Mouse (Mus musculus) hindbrain, embryonic 13.5 days (tissue): ENCODE measurements around the gene Bak1. TPM values are rescaled to one million over a fixed set of nuclear protein-coding genes. Genes with fewer than 3 reads are reported as not detected.

ENCODE experiments used
- ATAC-seq: fragments of 200-750 bp; cut with Nextera tagmentation; 2 replicates; pipeline ENCODE4 v1.8.0; 2017; ENCODE audit warnings: moderate TSS enrichment; ENCODE audit not compliant: low FRiP score
- H3K27ac ChIP-seq: fragments of 300-500 bp; sonication (generic); 2 replicates; pipeline ENCODE4 v1.5.1; 2015; ENCODE audit warnings: inconsistent platforms, mild to moderate bottlenecking, moderate library complexity
- H3K27me3 ChIP-seq: fragments of 300-500 bp; sonication (generic); 2 replicates; pipeline ENCODE4 v1.6.1; 2015; ENCODE audit warnings: mild to moderate bottlenecking, inconsistent platforms
- H3K36me3 ChIP-seq: fragments of 300-500 bp; sonication (generic); 2 replicates; pipeline ENCODE4 v1.6.1; 2015; ENCODE audit warnings: mild to moderate bottlenecking, inconsistent platforms
- H3K4me1 ChIP-seq: fragments of 300-500 bp; sonication (generic); replicated peaks from 2 replicates; pipeline ENCODE4 v1.6.1; 2015; ENCODE audit warnings: inconsistent platforms
- H3K4me2 ChIP-seq: fragments of 300-500 bp; sonication (generic); 2 replicates; pipeline ENCODE4 v1.6.1; 2015; ENCODE audit warnings: inconsistent platforms, mild to moderate bottlenecking, moderate library complexity
- H3K4me3 ChIP-seq: fragments of 300-500 bp; sonication (generic); 2 replicates; pipeline ENCODE4 v1.5.1; 2015; ENCODE audit warnings: mild to moderate bottlenecking, inconsistent platforms
- H3K9ac ChIP-seq: fragments of 300-500 bp; sonication (generic); 2 replicates; pipeline ENCODE4 v1.6.1; 2015; ENCODE audit warnings: mild to moderate bottlenecking, inconsistent platforms
- H3K9me3 ChIP-seq: fragments of 300-500 bp; sonication (generic); 2 replicates; pipeline ENCODE4 v1.6.1; 2016; ENCODE audit warnings: inconsistent platforms
- WGBS: fragments of 180-500 bp; shearing (Covaris S2); methylation state at CpG from one replicate; pipeline ENCODE4 v1.1.7; 2015; 5-methylcytosine and 5-hydroxymethylcytosine counted together
- polyA plus RNA-seq: library from polyadenylated mRNA; unstranded; fragments of >200 nt; fragmentation: Nextera tagmentation; extraction: Ambion mirVana; gene quantifications from 2 replicates; pipeline ENCODE4 v1.2.1, GENCODE M21; 2015

Bak1 gene
- polyA plus RNA-seq, 1 experiment from 2014 or later: 2.5 TPM

GRCm38 (mm10) chr17:27064195-27064594 is 35.4 kb upstream of the Bak1 start:
- H3K27me3 ChIP-seq: peaks cover 17% of the 10 kb centered on the region
- no peak overlapping the region for H3K4me2 ChIP-seq
- no peak for ATAC-seq
- H3K27ac ChIP-seq: no peak overlapping the region
- H3K4me1 ChIP-seq: peaks cover 9% of the 10 kb centered on the region
- WGBS: 77% methylated on average over 2 of the region's 2 CpGs
- H3K36me3 ChIP-seq: no peaks in the 10 kb centered on the region
- no peak overlapping the region for H3K9ac ChIP-seq
- H3K9me3 ChIP-seq: no peaks in the 10 kb centered on the region
- H3K4me3 ChIP-seq: no peak overlapping the region

- Histone ChIP-seq H3K9ac (no peak overlapping the region), H3K9me3 (no peaks in the 10 kb centered on the region), H3K4me1 (peaks cover 10% of the 10 kb centered on the region), H3K27me3 (peaks cover 22% of the 10 kb centered on the region), H3K4me3 (no peak overlapping the region), H3K27ac (no peak overlapping the region), H3K4me2 (no peak overlapping the region), H3K36me3 (no peaks in the 10 kb centered on the region)
- 57% methylated on average over 6 of the region's 6 CpGs for whole genome bisulfite sequencing
- no peak for ATAC-seq
Measured at GRCm38 (mm10) chr17:27063717-27064116, 34.9 kb upstream of the Bak1 start.

- Histone ChIP-seq H3K4me2 (no peak overlapping the region), H3K4me1 (peaks cover 17% of the 10 kb centered on the region), H3K4me3 (no peak overlapping the region), H3K36me3 (no peaks in the 10 kb centered on the region), H3K27me3 (peaks cover 32% of the 10 kb centered on the region), H3K27ac (no peak overlapping the region), H3K9ac (no peak overlapping the region), H3K9me3 (no peaks in the 10 kb centered on the region)
- no peak for ATAC-seq
- 94% methylated on average over 7 of the region's 7 CpGs for WGBS
Measured at GRCm38 (mm10) chr17:27062684-27063083, 33.9 kb upstream of the Bak1 start.

GRCm38 (mm10) chr17:27061727-27062126 is 32.9 kb upstream of the Bak1 start:
- Histone ChIP-seq H3K9me3 (no peaks in the 10 kb centered on the region), H3K4me3 (no peak overlapping the region), H3K4me2 (no peak overlapping the region), H3K4me1 (peaks cover 26% of the 10 kb centered on the region), H3K36me3 (no peaks in the 10 kb centered on the region), H3K27ac (no peak overlapping the region), H3K9ac (no peak overlapping the region), H3K27me3 (peaks cover 42% of the 10 kb centered on the region)
- no peak for ATAC-seq
- 97% methylated on average over 3 of the region's 3 CpGs for WGBS

GRCm38 (mm10) chr17:27060698-27061097 is 31.9 kb upstream of the Bak1 start:
- H3K4me3 ChIP-seq: no peak overlapping the region
- no peaks in the 10 kb centered on the region for H3K9me3 ChIP-seq
- ATAC-seq: no peak
- H3K4me1 ChIP-seq: peaks cover 33% of the 10 kb centered on the region
- 88% methylated on average over 8 of the region's 8 CpGs for WGBS
- peaks cover 52% of the 10 kb centered on the region for H3K27me3 ChIP-seq
- H3K36me3 ChIP-seq: no peaks in the 10 kb centered on the region
- H3K9ac ChIP-seq: no peak overlapping the region
- no peak overlapping the region for H3K27ac ChIP-seq
- no peak overlapping the region for H3K4me2 ChIP-seq

GRCm38 (mm10) chr17:27057517-27058055 is 28.8 kb upstream of the Bak1 start:
- H3K27me3 ChIP-seq: peaks cover 74% of the 10 kb centered on the region
- ATAC-seq: no peak
- peak overlapping the region; percentile 66 for H3K9ac ChIP-seq
- no peaks in the 10 kb centered on the region for H3K36me3 ChIP-seq
- peak overlapping the region; percentile 79 for H3K4me2 ChIP-seq
- H3K4me3 ChIP-seq: peak overlapping the region; percentile 49
- H3K27ac ChIP-seq: no peak overlapping the region
- H3K4me1 ChIP-seq: peaks cover 26% of the 10 kb centered on the region
- H3K9me3 ChIP-seq: no peaks in the 10 kb centered on the region
- WGBS: 2% methylated on average over 24 of the region's 24 CpGs

- no peaks in the 10 kb centered on the region for H3K9me3 ChIP-seq
- H3K9ac ChIP-seq: peak within 1 kb of the TSS; percentile 66
- no peak within 1 kb of the TSS for H3K27ac ChIP-seq
- H3K4me3 ChIP-seq: peak within 1 kb of the TSS; percentile 49
- no peaks in the 10 kb centered on the region for H3K36me3 ChIP-seq
- no peak for ATAC-seq
- under 1% methylated on average over 62 of the region's 66 CpGs for WGBS
- H3K4me2 ChIP-seq: peak within 1 kb of the TSS; percentile 79
- peaks cover 74% of the 10 kb centered on the region for H3K27me3 ChIP-seq
- H3K4me1 ChIP-seq: peaks cover 26% of the 10 kb centered on the region
Measured at GRCm38 (mm10) chr17:27056812-27057516, 28.2 kb upstream of the Bak1 start, which contains the start of gene Itpr3. Gene Itpr3 (plus strand): TSS chr17:27057304.

DNA sequence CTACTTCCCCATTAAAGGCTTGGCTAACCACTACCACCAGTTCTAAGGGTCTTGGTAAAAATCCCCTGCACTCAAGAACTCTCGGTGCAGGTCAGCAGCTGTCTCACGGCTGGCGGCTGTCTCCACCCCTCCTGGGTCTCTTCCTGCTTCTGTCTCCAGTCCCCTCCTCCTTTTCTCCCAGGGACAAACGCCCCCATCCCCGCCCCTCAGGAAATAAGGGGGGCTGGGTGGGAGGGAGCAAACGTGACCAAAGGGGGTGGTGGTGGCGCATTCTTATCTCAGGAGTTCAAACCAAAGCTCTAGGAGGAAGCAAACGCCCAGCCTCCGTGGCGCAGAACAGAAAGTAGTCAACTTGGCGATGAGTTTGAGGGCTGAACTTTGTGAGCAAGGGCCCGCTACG is 27.4 kb upstream of the Bak1 start:
- H3K9me3 ChIP-seq: no peaks in the 10 kb centered on the region
- no peak for ATAC-seq
- H3K27ac ChIP-seq: no peak overlapping the region
- peaks cover 26% of the 10 kb centered on the region for H3K4me1 ChIP-seq
- no peaks in the 10 kb centered on the region for H3K36me3 ChIP-seq
- H3K4me3 ChIP-seq: peak overlapping the region; percentile 49
- WGBS: 0% methylated on average over 13 of the region's 13 CpGs
- H3K27me3 ChIP-seq: peaks cover 74% of the 10 kb centered on the region
- H3K4me2 ChIP-seq: peak overlapping the region; percentile 79
- no peak overlapping the region for H3K9ac ChIP-seq

DNA sequence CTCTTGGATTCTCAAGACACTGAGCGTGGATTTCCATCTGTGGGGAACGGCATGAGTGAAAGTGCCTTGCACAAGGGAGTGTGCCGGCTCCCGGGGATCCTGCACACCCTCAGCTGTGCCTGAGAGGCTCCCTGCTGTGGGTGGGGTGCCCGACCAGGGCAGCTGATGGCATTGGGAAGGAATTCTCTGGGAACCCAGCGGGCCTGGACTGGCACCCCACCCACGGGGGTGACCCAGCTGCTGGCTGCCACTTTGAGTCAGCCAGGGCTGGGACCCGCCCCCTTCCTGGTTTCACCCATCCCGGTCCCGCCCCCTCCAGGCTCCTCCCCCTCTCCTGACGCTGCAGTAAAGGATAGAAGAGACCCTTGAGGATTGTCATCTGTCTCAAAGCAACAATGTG is 22.7 kb upstream of the Bak1 start:
- Histone ChIP-seq H3K27me3 (peaks cover 30% of the 10 kb centered on the region), H3K36me3 (no peaks in the 10 kb centered on the region), H3K9ac (no peak overlapping the region), H3K4me1 (0 out of 2 replicates have a peak, but pooled peaks cover 4% of the 10 kb centered on the region), H3K9me3 (no peaks in the 10 kb centered on the region), H3K4me2 (no peak overlapping the region), H3K27ac (no peak overlapping the region), H3K4me3 (no peak overlapping the region)
- WGBS: 53% methylated on average over 9 of the region's 11 CpGs
- ATAC-seq: no peak

DNA sequence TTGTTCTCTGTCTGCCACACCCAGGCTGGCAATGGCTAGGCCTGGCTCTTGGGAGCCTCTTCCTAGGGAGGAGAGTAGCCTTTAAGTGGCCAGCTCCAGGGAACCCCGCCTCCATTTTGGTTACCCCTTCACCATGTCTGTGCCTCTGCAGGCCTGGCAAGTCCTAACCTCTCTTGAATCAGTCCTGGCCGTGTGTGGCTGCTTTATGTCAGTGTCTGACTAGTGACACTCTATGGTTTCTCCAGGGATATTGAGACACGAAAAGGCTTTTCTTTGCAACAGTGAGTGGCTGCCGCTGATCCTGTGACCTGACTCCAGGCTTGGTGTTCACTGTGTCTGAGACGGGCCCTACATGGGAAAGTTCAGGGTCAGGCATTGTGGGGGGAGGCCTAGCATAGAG is 22.0 kb upstream of the Bak1 start:
- Histone ChIP-seq H3K36me3 (no peaks in the 10 kb centered on the region), H3K9me3 (no peaks in the 10 kb centered on the region), H3K27ac (no peak overlapping the region), H3K9ac (no peak overlapping the region), H3K27me3 (peaks cover 23% of the 10 kb centered on the region), H3K4me3 (no peak overlapping the region), H3K4me1 (no peaks in the 10 kb centered on the region), H3K4me2 (no peak overlapping the region)
- 69% methylated on average over 5 of the region's 5 CpGs for WGBS
- ATAC-seq: no peak

GRCm38 (mm10) chr17:27048445-27049239 is 19.8 kb upstream of the Bak1 start:
- H3K27ac ChIP-seq: no peak overlapping the region
- no peaks in the 10 kb centered on the region for H3K36me3 ChIP-seq
- no peak overlapping the region for H3K4me2 ChIP-seq
- ATAC-seq: no peak
- H3K4me1 ChIP-seq: no peaks in the 10 kb centered on the region
- no peak overlapping the region for H3K4me3 ChIP-seq
- H3K9ac ChIP-seq: no peak overlapping the region
- H3K27me3 ChIP-seq: peaks cover 4% of the 10 kb centered on the region; the same call in 1 of the 2 replicates
- H3K9me3 ChIP-seq: no peaks in the 10 kb centered on the region
- 77% methylated on average over 14 of the region's 14 CpGs for WGBS

DNA sequence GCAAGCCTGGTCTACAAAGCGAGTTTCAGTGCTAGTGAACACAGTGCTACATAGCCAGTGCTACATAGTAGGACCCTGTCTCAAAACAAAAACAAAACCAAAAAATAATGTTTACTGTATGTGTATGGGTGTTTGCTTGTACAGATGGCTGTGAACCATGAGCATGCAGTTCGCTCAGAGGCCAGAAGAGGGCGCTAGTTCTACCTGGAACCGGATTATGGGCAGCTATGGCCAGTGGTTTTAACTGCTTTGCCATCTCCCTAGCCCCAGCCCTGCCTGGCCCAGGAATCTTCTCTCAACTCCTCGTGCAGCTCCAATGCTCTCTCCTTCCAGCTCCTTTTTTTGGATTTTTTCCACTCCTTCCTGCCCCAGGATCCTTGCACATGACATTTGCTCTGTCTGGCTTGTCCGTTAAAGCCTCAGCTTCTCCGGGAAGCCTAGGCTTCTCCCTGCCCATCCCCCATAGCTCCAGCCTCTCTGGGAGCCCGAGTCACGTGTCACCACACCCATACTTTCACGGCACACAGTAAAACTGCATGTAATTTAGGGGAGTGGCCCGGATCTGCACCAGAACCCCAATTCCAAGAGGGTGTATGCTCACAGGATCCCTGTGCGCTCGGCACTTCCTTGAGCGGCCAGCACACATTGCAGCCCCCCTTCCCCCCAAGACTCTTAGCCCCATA is 19.1 kb upstream of the Bak1 start:
- Histone ChIP-seq H3K27me3 (no peaks in the 10 kb centered on the region), H3K9ac (no peak overlapping the region), H3K4me1 (peaks cover 4% of the 10 kb centered on the region), H3K4me2 (no peak overlapping the region), H3K9me3 (no peaks in the 10 kb centered on the region), H3K36me3 (no peaks in the 10 kb centered on the region), H3K4me3 (no peak overlapping the region), H3K27ac (no peak overlapping the region)
- ATAC-seq: no peak
- 82% methylated on average over 14 of the region's 14 CpGs for WGBS
